Mouse (Mus musculus) stomach, embryonic 15.5 days (tissue): Measurements from ENCODE around the gene Eps8l2. TPM values are rescaled to one million over a fixed set of nuclear protein-coding genes. Genes with fewer than 3 reads are reported as not detected.

Source experiments
- ATAC-seq: fragments of 200-750 bp; cut with Nextera tagmentation; 2 replicates; pipeline ENCODE4 v1.8.0; 2017; ENCODE audit warnings: low read depth, moderate number of reproducible peaks, moderate TSS enrichment; ENCODE audit not compliant: insufficient read depth, low FRiP score
- H3K27ac ChIP-seq: fragments of 300-500 bp; sonication (generic); 2 replicates; pipeline ENCODE4 v1.5.1; 2015; ENCODE audit warnings: mild to moderate bottlenecking, inconsistent platforms
- H3K27me3 ChIP-seq: fragments of 300-500 bp; sonication (generic); replicated peaks from 2 replicates; pipeline ENCODE4 v1.6.1; 2015; ENCODE audit warnings: inconsistent platforms
- H3K36me3 ChIP-seq: fragments of 300-500 bp; sonication (generic); 2 replicates; pipeline ENCODE4 v1.6.1; 2015; ENCODE audit warnings: inconsistent platforms
- H3K4me1 ChIP-seq: fragments of 300-500 bp; sonication (generic); 2 replicates; pipeline ENCODE4 v1.6.1; 2015; ENCODE audit warnings: inconsistent platforms
- H3K4me2 ChIP-seq: fragments of 300-500 bp; sonication (generic); 2 replicates; pipeline ENCODE4 v1.6.1; 2015; ENCODE audit warnings: mild to moderate bottlenecking, inconsistent platforms
- H3K4me3 ChIP-seq: fragments of 300-500 bp; sonication (generic); replicated peaks from 2 replicates; pipeline ENCODE4 v1.5.1; 2015; ENCODE audit warnings: inconsistent platforms
- H3K9ac ChIP-seq: fragments of 300-500 bp; sonication (generic); 2 replicates; pipeline ENCODE4 v1.6.1; 2015; ENCODE audit warnings: inconsistent platforms
- H3K9me3 ChIP-seq: fragments of 300-500 bp; sonication (generic); 2 replicates; pipeline ENCODE4 v1.6.1; 2016; ENCODE audit warnings: inconsistent platforms
- WGBS: fragments of 180-500 bp; shearing (Covaris S2); methylation state at CpG from one replicate; pipeline ENCODE4 v1.1.7; 2015; 5-methylcytosine and 5-hydroxymethylcytosine counted together
- polyA plus RNA-seq: library from polyadenylated mRNA; unstranded; fragments of >200 nt; fragmentation: Nextera tagmentation; extraction: Ambion mirVana; gene quantifications from 2 replicates; pipeline ENCODE4 v1.2.1, GENCODE M21; 2015

Gene Eps8l2
- polyA plus RNA-seq, 1 experiment from 2014 or later, result 59.6 TPM

GRCm38 (mm10) chr7:141315076-141315475, 23.6 kb upstream of the Eps8l2 start:
- Histone ChIP-seq H3K9me3 (no peaks in the 10 kb centered on the region), H3K27me3 (no peaks in the 10 kb centered on the region), H3K4me1 (no peaks in the 10 kb centered on the region), H3K27ac (no peak overlapping the region), H3K4me2 (no peak overlapping the region), H3K4me3 (no peak overlapping the region), H3K36me3 (peaks cover 67% of the 10 kb centered on the region), H3K9ac (no peak overlapping the region)
- 86% methylated on average over 8 of the region's 8 CpGs for WGBS
- ATAC-seq, result no peak

DNA sequence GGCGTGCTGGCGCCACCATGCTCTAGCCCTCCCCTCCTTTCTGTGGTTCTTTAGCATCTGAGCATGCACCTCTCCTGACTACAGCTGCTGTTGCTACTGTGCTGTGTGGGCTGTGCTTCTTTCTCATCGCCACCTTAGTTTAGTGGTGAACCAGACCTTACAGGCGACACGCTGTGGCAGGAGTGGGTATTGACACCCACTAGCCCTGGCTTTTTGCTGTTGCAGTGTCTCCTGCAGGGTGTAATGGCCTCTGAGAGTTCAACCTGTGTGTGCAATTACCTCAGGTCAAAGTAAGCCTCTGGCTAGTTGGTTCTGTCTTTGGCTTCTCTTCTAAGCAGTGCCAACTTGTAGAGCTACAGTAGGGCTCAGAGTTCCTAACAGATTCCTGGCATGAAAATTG, 22.7 kb upstream of the Eps8l2 start:
- no peaks in the 10 kb centered on the region for H3K27me3 ChIP-seq
- no peaks in the 10 kb centered on the region for H3K4me1 ChIP-seq
- 0 out of 2 replicates have a peak, but pooled peaks have one; percentile 31 for ATAC-seq
- H3K27ac ChIP-seq, result no peak overlapping the region
- no peaks in the 10 kb centered on the region for H3K9me3 ChIP-seq
- H3K4me3 ChIP-seq, result no peak overlapping the region
- no peak overlapping the region for H3K9ac ChIP-seq
- H3K36me3 ChIP-seq, result peaks cover 65% of the 10 kb centered on the region
- 75% methylated on average over 5 of the region's 5 CpGs for WGBS
- no peak overlapping the region for H3K4me2 ChIP-seq

GRCm38 (mm10) chr7:141317619-141318132, 21.0 kb upstream of the Eps8l2 start:
- H3K36me3 ChIP-seq, result peaks cover 74% of the 10 kb centered on the region

GRCm38 (mm10) chr7:141319446-141319845, 19.2 kb upstream of the Eps8l2 start:
- no peaks in the 10 kb centered on the region for H3K27me3 ChIP-seq
- H3K4me1 ChIP-seq, result 0 out of 2 replicates have a peak, but pooled peaks cover 2% of the 10 kb centered on the region
- no peaks in the 10 kb centered on the region for H3K9me3 ChIP-seq
- H3K27ac ChIP-seq, result no peak overlapping the region
- H3K4me2 ChIP-seq, result no peak overlapping the region
- H3K4me3 ChIP-seq, result no peak overlapping the region
- no peak for ATAC-seq
- peaks cover 69% of the 10 kb centered on the region for H3K36me3 ChIP-seq
- H3K9ac ChIP-seq, result no peak overlapping the region
- WGBS, result 70% methylated on average over 2 of the region's 2 CpGs

More at GRCm38 (mm10) chr7:141317619-141318132, 21.0 kb upstream of the Eps8l2 start:
- Histone ChIP-seq H3K4me2 (no peak overlapping the region), H3K27ac (no peak overlapping the region), H3K27me3 (no peaks in the 10 kb centered on the region), H3K9me3 (no peaks in the 10 kb centered on the region), H3K4me3 (no peak overlapping the region), H3K9ac (no peak overlapping the region), H3K4me1 (no peaks in the 10 kb centered on the region)
- WGBS, result 58% methylated on average over 1 of the region's 1 CpGs
- no peak for ATAC-seq

DNA sequence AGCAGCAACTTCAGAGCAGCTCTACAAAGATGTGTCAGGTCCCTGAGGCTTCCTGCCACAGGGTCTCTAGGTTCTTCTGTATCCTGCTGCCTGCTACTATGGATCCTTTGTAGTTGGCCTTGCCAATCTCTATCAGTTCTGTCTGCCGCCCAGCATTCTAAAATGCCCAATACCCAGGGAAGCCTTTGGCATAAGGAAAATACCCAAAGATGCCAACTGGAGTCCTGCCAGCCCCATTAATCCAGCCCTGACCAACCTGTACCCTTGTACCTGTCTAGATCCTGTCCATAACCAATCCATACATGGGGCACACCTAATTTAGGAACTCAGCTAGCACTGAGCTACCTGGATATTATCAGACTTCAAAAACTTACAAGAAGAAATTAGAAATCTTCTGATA, 14.0 kb upstream of the Eps8l2 start:
- no peak overlapping the region for H3K27ac ChIP-seq
- H3K4me3 ChIP-seq, result no peak overlapping the region
- WGBS, result 91% methylated on average over 1 of the region's 1 CpGs
- no peaks in the 10 kb centered on the region for H3K9me3 ChIP-seq
- no peak overlapping the region for H3K9ac ChIP-seq
- H3K4me2 ChIP-seq, result no peak overlapping the region
- no peak for ATAC-seq
- H3K36me3 ChIP-seq, result peaks cover 32% of the 10 kb centered on the region
- peaks cover 22% of the 10 kb centered on the region for H3K4me1 ChIP-seq
- H3K27me3 ChIP-seq, result no peaks in the 10 kb centered on the region

GRCm38 (mm10) chr7:141326546-141327446, 11.9 kb upstream of the Eps8l2 start:
- peak overlapping the region; percentile 68 for H3K4me3 ChIP-seq
- peak overlapping the region; percentile 96 for H3K9ac ChIP-seq
- H3K9me3 ChIP-seq, result no peaks in the 10 kb centered on the region
- H3K4me1 ChIP-seq, result peaks cover 22% of the 10 kb centered on the region
- no peak for ATAC-seq
- peaks cover 17% of the 10 kb centered on the region for H3K36me3 ChIP-seq
- H3K27ac ChIP-seq, result peak overlapping the region; percentile 99
- WGBS, result 4% methylated on average over 35 of the region's 35 CpGs
- H3K27me3 ChIP-seq, result no peaks in the 10 kb centered on the region
- H3K4me2 ChIP-seq, result peak overlapping the region; percentile 99

DNA sequence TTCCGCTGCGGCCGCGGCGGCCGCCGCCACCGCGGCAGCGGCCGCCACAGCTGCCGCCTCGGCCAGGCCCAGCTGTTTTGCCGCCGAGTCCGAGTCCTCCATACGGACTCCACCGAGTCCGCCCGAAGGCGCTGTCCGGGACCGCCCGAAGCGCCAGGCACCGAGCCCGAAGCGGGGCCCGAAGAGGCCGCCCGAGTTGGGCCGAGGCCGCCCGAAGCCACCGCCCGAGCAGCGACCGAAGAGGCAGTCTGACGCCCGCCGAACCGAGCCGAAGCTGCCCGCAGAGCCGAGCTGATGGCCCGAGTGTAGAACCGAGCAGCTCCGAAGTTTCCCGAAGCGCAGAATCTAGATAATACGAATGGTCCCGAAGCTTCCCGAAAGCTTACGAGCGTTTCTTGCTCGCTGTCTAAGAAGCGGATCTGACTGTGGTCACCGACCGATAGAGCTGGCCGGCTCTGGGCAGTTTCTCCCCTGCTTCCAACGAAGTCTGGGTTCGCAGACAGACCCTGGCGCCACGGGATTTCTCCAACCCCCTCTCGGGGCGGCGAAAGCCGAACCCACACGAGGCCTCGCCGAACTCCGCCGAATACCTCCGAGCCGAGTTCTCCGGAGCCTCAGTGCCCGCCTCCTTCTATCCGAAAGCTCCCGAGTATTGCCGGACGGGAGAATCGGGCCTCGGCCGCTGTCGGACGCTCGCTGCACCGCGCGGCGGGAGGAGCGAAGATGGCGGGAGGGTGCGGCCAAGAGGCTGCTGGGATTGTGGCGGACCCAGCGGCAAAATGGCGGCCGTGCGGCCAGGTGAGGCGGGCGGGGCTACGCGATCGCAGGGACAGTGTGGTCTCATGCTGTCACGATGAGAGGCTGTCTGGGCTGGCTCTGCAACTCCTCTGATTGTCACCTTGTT, 11.0 kb upstream of the Eps8l2 start, which contains the start of the genes Deaf1 and Tmem80:
Gene Deaf1, minus strand, starts transcription at position 222 of the 904 bp plus-strand sequence.
Gene Tmem80, plus strand, starts transcription at position 271 of the 904 bp plus-strand sequence.
- Histone ChIP-seq H3K27me3 (no peaks in the 10 kb centered on the region), H3K27ac (peak within 1 kb of the TSS; percentile 99), H3K9ac (peak within 1 kb of the TSS; percentile 96), H3K4me1 (peaks cover 22% of the 10 kb centered on the region), H3K9me3 (no peaks in the 10 kb centered on the region), H3K4me2 (peak within 1 kb of the TSS; percentile 99), H3K36me3 (peaks cover 8% of the 10 kb centered on the region), H3K4me3 (peak within 1 kb of the TSS; percentile 68)
- WGBS, result under 1% methylated on average over 103 of the region's 105 CpGs
- peak; percentile 96 for ATAC-seq

- ATAC-seq, result peak; percentile 5
- H3K4me1 ChIP-seq, result peaks cover 22% of the 10 kb centered on the region
- peak overlapping the region; percentile 68 for H3K4me3 ChIP-seq
- H3K27ac ChIP-seq, result peak overlapping the region; percentile 99
- peak overlapping the region; percentile 53; the same call in 1 of the 2 replicates for H3K9ac ChIP-seq
- H3K4me2 ChIP-seq, result peak overlapping the region; percentile 99
- whole genome bisulfite sequencing, result 12% methylated on average over 24 of the region's 24 CpGs
- H3K36me3 ChIP-seq, result peaks cover 5% of the 10 kb centered on the region; the same call in 1 of the 2 replicates
- H3K9me3 ChIP-seq, result no peaks in the 10 kb centered on the region
- no peaks in the 10 kb centered on the region for H3K27me3 ChIP-seq
These were observed 10.2 kb upstream of the Eps8l2 start for GRCm38 (mm10) chr7:141328373-141328990.

DNA sequence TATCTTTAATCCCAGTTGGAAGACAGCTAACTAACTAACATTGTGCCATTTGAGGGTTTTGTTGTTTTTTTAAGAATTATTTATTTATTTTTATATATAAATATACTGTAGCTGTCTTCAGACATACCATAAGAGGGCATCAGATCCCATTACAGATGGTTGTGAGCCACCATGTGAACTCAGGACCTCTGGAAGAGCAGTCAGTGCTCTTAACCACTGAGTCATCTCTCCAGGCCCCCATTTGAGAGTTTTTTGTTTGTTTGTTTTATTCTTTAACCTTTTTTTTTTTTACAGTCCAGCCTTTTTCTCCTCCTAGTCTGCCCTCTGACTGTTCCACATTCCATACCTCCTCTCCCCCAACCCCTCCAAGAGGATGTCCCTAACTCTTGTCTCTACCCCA, 8.0 kb upstream of the Eps8l2 start:
- H3K4me1 ChIP-seq, result peaks cover 13% of the 10 kb centered on the region
- no peaks in the 10 kb centered on the region for H3K27me3 ChIP-seq
- H3K4me2 ChIP-seq, result no peak overlapping the region
- peaks cover 16% of the 10 kb centered on the region for H3K36me3 ChIP-seq
- H3K9ac ChIP-seq, result no peak overlapping the region
- no peak overlapping the region for H3K27ac ChIP-seq
- no peaks in the 10 kb centered on the region for H3K9me3 ChIP-seq
- no peak for ATAC-seq
- no peak overlapping the region for H3K4me3 ChIP-seq

DNA sequence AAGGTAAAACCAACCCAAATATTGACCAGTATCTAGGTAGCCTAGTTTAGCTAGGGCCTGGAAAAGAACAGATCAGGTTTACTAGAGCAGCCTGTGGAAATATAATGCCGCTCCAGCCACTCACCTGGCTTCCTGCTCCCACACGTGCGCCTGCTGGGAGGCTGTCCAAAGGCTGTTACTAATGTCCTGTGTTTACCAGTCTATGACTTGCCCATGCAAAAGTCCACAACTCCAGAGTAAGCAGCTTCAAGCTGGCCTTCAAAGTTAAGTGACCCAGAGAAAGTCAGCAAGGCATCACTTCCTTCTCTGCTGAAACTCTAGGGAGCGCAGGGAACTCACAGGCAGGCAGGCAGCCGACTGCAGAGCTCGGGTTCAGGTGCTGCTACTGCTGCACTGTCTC, 6.7 kb upstream of the Eps8l2 start:
- WGBS, result 70% methylated on average over 6 of the region's 6 CpGs
- ATAC-seq, result no peak
- Histone ChIP-seq H3K9ac (no peak overlapping the region), H3K27me3 (no peaks in the 10 kb centered on the region), H3K9me3 (no peaks in the 10 kb centered on the region), H3K4me1 (peaks cover under 1% of the 10 kb centered on the region; the same call in 1 of the 2 replicates), H3K4me3 (no peak overlapping the region), H3K27ac (no peak overlapping the region), H3K36me3 (peaks cover 16% of the 10 kb centered on the region), H3K4me2 (no peak overlapping the region)

DNA sequence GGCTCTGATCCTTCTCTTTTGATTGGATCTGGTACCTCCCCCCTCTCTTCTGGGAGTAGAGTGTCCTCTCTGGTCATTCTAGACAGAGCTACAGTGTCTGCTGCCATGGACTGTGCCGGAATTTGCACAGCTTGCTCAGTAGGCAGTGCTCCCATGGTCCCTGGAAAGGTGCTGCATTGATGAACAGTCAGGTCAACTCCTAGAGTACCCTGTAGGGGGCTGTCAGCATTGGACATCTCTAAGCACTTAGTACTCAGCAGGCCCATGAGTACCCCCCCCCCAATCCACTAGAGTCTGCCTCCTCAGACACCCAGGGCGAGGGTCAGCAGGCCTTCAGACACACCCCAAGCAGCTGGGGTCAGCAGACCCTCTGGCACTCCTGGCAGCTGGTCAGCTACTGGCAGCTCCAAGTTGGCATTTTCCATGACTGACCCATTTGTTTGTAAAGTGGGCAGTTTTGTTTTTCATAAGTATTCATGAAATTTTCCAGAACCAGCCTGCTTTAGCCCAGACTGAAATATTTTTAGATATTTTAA, 3.6 kb upstream of the Eps8l2 start:
- Histone ChIP-seq H3K4me3 (no peak overlapping the region), H3K9me3 (no peaks in the 10 kb centered on the region), H3K9ac (no peak overlapping the region), H3K36me3 (peaks cover 16% of the 10 kb centered on the region), H3K4me2 (no peak overlapping the region), H3K27me3 (no peaks in the 10 kb centered on the region; the same call in 1 of the 2 replicates), H3K27ac (no peak overlapping the region), H3K4me1 (peaks cover 17% of the 10 kb centered on the region)
- WGBS, result 76% methylated on average over 2 of the region's 2 CpGs
- no peak for ATAC-seq
